Mouse (Mus musculus): Measurements from ENCODE around the gene Trappc10.

Gene Trappc10

DNA sequence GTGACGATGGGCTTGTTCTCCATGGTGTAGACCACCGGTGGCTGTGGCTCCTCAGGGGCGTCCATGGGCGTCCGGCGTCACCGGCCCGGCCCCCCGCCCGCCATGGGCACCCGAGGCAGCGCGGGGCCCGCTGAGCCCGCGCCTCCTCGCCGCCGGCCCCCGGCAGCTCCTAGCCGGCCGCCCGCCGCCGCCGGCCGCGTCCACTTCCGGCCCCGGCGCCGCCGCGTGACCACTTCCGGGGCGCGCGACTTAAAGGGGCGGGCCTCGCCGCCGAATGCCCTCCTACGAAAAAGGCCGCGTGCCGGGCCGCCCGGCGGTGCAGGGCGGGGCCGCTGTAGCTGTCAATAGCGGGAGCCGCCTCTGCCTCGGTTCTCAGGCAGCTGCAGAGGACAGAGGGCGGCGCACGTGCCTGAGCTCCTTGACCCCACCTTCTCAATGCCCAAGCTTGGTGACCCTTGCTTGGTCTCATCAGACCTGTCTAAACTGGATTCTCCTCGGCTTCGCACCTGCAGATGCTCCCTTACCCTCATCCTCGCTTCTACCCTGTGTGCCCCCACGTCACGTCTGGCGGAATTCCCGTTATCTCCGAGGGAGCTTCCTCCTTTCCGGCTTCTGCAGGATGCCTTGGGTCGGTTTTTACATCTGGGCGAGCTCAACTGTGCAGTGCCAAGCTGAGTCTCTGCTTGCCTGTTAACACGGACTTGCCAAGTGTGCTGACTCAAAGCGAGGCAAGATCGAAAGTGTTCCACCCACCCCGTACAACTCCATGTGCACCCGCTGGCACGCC, at the start of gene Trappc10:
Gene Trappc10 (minus strand): TSS at position 204 of the 787 bp plus-strand sequence.
- peak; percentile 91 to 92 for DNase-seq

DNA sequence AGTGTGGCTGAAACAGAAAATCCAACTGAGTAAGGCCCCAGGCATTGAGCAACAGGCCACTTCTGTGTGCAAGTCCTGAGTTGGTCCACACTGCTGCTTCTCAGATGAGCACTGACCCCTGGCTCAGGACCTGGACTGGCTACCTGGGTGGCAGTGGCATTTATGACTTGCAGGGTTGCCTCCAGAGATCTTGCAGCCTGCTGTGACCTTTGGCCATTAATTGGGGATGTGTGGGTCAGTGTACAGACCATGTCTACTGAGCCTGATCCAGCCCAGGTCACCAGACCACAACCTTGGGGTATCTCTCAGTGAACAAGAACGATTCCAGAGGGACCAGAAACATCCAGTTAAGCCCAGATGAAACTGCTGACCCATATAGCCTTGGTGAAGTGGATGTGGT, 49.1 kb upstream of the Trappc10 start:
- no peak for DNase-seq

DNA sequence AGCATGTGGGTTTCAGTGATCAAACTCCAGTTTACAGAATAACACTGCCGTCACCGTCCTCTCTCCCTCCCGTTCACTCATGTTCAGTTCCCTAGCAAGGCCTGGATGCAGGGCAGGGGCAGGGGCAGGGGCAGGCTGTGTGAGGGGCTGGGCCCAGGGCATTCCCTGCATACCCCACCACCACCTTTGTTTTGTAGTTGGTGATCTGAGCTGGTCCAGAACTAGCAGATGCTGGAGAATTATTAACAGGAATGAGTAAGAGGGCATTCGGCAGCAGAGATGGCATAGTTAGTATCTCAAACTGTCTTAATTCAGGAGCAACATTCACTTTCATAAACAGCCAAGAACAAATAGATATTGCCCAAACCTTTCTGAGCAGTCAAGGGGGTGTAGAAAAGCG, 47.9 kb upstream of the Trappc10 start:
- DNase-seq, result no peak

DNA sequence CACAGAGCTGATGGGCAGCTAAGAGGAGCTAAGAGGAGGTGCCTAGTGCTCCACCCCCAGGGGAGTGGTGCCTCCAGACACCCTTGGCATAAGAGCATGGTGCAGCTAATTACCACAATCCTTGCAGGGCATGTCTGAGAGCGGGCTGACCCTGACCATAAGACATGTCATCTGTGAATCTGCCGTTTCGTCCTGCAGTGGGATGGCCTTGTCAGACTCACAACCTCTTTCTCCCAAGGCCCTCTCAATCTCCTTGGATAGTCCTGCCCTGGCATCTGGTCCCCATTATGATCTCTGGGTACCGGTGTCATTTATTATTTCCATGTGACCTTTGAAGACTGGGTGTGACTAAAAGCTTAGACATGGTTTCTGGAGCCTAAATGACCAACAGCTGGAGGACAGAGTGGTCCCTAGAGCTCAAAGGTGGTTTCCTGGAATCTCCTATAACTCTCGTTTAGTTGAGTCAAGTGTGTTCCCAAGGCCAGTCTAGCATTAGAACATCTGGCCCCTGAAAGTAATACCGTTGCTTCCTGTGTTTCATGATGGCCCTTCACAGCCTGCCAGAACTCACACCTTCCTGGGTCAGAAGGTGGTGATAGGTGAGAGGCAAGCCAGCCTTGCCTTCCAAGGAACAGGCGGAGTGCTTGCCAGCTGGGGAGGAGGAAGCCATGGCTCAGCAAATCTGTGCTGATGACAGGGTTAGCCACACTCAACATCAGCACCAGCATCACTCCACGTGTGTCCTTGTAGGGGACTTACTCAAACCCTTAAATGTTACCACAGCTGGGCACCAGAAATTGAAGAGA, 46.5 kb upstream of the Trappc10 start:
- no peak for DNase-seq

DNA sequence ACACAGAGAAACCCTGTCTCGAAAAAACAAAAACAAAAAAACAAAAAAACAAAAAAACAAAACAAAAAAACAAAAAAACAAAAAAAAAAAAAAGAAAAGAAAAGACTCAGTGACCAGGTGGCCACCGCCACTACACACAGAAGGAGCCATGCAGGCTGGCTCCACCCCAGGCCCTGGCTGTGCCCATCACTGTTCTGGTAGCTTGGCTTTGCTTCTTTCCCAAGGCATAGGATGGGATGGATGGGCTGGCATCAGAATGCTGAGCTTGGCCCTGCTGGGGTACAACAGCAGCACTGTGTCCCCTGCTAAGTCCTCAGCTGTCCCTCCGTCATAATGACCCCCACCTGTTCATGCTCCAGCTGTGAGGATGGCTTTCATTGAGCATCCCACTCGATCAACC, 44.5 kb upstream of the Trappc10 start:
- DNase-seq, result peak; percentile 70 to 86

DNA sequence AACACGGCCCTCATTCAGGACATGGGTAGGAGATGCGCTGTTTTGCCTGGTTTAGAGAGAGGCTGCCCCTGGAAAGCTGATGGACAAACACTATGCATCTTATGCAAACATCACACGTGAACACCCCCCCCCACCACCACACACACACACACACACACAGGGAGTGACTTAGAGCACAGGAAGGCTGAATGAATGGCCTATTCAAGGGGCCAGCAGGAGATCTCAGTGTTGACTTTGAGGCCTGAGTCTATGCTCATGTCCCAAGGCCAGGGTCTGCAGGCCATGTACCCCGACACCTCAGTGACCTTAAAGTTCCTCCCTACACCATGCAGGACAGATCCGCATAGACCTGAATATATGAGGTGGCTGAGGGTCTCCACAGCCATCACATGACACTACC, 43.7 kb upstream of the Trappc10 start:
- DNase-seq, result no peak

DNA sequence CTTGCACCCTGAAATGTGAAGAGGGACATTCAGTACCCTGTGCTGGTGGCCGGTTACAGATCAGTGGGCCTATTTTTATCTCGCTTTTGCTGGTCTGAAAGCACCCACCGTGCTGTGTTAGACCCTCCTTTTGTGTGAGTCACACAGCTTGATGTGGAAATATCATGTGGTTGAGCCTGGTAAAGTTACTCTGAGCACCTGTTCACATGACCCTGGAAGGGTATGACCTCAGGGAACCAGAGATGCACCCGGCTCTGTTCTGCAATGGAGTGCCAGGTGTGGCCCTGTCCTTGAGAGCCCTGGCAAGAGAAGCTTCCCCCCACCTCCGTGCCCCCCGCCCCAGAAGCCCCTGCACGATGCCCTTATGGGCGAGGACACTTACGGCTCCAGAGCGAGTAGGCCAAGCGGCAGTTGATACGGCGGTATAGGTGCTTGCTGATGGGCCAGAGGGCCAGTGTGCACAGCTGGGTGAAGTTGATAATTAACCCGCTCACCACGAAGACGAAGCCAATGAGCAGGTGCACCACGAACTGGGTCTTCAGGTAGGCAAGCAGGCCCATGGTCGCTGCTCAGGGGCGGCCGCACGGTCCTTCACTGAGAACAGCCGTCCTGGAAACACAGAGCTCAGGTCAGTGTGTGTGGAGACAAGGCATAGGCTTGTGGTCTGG, 43.2 kb upstream of the Trappc10 start:
- DNase-seq, result no peak

DNA sequence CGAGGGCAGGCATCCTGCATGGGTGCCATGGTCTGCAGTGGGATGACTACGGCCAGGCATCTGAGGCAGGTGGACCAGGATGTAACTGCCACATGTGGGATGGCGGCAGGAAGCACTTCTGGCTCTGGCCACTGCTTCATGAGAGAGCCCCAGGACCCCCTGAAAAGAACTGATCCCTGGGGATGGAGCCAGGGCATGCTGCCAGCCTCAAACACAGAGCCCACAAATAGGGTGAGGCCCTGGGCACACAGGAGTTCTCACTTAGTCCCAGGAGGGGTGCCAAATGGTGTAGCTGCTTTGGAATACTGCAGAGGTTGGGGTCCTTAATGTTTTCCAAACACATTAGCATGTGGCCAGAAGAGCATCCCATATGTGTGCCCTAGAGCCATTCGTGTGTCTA, 41.5 kb upstream of the Trappc10 start:
- DNase-seq, result peak in 1 of 2 experiments; percentile 47

DNA sequence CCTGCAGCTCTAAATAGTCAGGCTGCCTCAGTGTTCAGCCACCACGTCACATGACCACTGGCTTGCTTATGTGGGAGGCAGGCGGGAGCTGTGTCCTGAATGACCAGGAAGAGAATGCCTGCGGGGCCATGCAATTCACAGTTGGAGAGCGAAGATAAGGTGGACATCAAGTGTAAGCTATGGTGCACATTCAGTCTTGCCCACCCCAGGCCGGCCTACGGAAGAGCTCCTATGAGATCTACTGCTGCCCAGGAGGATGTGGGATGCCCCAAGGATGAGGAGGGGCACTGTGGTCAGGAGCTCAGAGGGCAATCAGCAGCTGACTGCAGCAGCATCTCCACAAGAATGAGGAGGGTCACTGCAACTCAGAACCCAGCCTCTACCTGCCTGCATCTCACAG, 41.0 kb upstream of the Trappc10 start:
- no peak for DNase-seq

DNA sequence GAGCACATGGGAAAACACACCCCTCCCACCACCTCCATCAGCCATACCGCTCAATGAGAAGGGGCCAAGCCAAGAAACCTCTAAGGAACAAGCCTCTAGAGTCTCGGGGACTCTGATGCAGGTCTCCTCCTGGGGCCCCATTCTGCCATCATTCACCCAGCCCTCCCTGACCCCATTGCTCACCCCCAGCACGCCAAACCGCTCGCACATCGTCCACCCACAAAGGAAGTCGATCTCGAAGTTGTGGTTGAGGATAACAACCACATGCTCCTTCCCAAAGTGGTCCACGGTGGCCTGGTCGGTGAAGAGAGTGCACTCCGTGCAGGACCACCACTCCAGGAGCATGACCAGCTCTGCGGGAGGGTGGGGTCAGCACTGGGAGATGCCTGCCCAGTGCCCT, 40.4 kb upstream of the Trappc10 start:
- no peak for DNase-seq

DNA sequence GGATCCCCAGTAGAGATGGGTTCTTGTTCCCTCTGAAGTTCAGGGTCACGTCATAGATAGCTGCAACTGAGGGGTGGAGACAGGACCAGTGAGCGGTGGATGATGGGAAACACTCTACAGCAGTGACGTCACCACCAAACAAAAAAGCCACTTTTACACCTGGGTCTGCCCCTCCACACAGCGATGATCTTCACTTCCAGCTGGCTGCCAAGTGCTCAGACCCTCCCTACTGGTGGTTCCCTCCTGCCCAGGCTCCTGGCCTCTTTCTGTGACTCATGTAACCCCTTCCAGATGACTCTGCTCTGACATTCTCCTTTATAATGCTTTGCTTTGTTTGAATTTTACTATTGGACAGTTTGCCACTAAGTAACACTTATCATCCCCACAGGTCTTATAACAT, 38.0 kb upstream of the Trappc10 start:
- no peak for DNase-seq

DNA sequence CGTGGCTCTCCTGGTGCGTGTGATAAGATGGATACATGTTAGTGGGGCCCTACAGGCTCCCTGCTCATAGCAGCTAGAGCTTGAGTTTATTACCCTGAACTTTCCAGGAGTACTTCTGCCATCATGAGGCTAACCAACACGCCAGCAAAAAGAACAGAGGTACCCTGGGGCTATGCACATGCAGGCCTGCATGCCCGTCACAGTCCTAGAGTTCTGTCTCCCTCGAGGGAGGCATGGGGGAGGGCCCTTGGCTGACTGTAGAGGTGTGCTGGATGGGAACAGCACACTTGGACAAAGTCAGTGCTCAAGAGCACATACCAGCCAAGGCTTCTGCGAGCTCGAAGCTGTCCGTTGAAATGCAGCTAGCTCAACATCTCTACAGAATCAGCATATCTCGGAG, 36.0 kb upstream of the Trappc10 start:
- no peak for DNase-seq

DNA sequence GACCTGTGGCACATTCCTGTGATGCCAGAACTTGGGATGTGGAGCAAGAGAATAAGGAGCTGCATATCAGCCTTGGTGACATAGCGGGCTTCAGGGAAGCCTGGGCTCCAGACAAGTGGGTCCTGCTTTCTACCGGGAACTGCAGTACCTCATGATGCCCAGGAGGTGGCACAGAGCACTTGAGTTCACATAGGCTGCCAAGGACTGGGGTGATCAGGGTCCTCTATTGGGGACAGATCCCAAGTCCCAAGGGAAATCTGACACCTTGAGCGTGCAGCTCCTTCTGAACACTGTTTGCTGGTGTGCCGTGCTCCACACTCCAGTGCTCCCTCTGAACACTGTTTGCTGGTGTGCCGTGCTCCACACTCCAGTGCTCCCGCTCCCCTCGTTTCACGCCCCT, 34.8 kb upstream of the Trappc10 start:
- peak; percentile 77 to 83 for DNase-seq

DNA sequence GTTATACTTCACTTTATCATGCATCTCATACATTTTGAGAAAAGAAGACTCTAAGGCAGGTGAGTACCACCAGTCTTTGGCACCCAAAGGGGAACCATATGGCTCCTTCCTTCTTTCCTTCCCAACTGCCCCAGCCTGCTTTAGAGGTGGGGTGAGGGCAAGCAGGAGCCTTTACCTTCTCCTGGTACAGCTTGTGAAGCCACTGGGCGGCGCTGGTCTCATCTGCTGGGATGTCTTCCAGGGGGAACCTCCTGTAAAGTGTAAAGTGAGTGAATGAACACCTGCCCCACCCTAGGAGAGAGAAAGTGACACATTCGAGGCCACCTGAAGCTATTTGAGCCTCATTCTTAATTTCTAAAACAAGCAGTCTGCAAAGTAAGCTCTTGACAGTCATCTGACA, 33.4 kb upstream of the Trappc10 start:
- DNase-seq, result peak; percentile 46 to 52

DNA sequence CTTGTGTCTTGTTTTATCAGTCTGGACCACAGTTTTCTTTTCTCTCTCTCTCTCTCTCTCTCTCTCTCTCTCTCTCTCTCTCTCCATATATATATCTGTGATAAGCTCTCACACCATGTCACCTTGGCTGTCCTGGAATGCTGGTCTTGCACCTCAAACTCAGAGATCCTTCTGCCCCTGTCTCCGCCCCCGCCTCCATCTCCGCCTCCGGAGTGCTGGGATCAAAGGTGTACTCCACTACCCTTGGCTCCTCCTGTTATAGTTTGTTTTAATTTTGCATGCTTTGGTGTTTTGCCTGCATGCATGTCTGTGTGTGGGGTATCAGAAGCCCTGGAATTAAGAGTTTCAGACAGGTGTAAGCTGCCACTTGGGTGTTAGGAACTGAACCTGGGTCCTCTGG, 31.8 kb upstream of the Trappc10 start:
- DNase-seq, result no peak

DNA sequence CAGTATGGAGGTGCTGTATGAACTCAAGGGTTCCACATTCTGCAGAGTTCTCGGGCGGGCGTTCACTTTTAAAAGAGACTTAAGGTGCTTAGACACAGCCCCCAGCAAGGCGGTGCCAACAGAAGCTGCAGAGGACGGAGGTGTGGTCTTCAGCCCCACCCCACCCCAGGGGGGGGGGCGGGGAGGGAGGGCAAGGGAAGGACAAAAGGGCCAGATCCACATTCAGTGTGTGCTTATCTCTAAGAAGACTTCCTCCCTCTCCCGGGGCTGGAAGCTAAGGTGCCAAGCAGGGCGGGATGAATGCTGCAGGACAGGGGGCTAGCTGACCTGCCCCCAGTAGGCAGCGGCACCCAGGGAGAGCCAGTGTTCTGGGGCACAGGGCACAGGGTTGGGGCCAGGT, 28.5 kb upstream of the Trappc10 start:
- DNase-seq, result no peak

DNA sequence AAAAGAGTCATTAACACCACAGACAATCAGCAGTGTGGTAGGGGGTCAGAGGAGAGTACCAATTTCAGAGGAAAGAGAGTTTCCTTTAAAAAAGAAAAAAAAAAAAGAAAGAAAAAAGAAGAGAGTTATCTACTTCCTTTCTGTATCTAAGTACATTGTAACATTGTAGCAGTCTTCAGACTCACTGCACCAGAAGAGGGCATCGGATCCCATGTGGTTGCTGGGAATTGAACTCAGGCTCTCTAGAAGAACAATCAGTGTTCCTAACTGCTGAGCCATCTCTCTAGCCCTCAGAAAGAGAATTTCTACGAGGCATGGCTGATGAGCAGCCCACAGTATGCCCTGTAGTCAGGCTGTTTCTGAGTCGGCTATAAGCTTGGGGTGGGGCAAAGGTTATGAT, 21.4 kb upstream of the Trappc10 start:
- DNase-seq, result no peak

DNA sequence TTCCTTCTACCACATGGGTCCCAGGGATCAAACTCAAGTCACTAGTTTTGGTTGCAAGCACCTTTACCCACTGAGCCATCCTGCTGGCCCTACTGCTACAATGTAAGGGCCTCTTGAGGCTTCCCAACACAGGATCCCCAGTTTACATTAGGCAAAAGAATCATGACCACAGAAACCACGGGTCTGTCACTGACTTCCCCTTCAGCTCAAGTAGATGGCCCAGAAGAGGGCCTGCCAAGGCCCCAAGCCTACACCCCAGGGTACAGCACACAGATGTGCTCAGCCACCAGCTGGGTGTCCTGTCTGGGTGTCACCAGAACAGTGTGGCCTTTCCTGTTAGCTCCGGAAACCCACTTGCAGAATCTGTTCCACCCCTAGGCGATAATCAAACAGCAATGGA, 20.3 kb upstream of the Trappc10 start:
- DNase-seq, result no peak

DNA sequence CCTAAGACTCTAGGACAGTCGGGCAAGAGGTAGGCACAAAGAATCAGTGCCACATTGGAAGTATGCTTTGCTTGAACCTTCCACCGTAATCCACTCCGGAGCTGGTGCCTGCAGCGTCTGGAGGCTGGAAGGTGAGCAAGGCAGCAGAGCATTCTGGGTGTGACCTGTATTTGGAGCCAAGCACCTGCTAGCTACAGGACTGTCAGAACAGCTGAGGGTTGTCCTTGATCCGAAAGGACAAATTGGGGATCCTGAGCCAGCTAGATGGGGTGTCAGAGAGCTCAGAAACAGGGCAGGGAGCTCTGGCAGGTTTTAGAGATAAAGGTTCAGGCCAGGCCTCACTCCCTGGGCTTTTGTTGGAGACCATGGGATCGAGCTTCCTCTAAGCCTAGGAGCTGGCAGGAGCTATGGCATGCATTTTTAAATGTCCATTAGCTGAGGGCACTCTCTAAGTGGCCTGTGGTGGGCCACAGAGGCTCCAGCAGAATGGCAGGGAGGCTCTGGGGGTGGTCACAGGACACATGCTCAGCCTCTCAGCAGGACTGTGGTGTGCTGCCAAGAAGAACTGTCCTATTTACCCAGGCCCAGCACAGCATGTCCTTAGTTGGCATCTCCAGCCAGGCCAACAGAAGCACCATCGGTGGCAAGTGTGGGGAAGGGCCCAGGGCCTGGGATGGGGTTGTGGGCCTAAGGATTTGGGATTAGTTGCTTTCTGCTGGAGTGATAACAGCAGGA, 16.6 kb upstream of the Trappc10 start:
- DNase-seq, result peak; percentile 41 to 59

DNA sequence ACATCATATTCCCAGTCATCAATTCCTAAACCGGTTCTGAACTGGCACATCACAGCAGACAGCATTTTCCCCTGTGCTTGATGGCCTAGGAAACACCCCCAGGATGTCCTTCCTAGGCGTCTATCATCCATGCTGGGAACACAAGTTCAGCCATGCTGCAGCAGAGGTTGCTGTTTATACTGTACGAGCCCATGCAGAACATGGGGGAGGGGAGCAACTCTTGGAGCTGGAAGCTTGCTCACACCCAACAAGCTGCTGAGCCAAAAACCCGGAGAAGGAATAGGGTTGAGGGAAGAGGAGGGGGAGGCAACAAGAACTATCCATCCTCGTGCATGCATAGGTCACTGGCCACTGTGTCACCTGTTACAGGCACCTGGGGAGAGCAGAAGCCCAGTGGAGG, 15.9 kb upstream of the Trappc10 start:
- DNase-seq, result peak; percentile 45 to 55

DNA sequence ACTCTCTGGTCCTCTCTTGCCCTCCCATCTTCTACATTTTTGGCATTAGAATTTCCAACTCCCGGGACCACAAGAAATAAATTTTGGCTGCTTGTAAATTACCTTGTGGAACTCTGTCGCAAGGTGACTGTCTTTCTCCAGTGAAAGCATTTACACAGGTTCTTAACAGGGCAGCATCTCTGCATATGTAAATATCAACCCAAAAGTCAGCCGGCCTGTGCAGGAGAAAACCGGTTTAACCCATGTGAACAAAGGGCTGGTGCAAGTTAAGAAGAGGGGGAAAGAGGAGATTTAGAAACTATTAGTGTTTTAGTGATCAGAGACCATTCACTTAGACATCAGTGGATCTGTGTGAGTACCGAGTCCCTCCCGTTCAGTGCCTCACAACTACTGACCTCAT, 15.3 kb upstream of the Trappc10 start:
- no peak for DNase-seq

DNA sequence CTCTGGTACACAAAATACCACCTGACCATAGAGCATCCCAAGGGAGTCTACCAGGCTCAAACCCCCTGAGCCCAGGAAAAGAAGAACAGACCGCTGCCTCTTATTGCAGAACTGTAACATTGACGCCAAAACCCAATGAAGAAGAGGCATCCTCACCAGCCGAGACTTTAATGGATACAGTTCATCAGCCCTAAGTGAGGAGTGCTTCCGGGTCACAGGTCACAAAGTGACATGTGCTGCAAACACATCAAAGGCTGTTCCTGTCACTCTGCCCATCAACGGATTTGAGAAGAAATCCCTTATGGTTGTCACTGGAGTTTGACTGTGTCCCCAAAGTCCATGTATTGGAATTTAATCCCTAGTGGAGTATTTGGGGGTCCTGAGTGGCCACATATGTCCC, 14.8 kb upstream of the Trappc10 start:
- no peak for DNase-seq

DNA sequence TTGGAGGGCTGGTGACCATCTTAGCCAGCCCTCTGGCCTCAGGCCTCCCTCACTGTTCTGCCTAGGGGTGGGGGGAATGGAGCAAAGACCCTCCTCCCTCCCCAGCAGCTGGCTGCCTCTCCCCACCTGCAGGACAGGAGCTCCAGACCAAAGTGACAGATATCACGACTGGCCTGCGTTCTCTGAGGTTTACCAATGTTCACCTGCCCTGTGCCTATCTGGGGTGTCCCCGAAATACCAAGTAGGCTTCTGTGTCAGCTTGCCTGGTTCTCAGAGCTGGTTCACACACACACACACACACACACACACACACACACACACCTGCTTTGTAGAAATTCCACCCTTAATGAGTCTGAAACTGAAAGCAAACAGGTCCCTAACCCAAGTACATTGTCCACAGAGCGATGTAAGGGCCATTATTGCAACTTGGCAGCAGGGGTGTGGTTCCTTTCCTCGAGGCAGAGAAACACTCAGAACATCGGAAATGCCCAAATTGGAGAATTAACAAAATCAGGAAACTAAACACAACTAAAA, 13.8 kb upstream of the Trappc10 start:
- no peak for DNase-seq
